Mouse (Mus musculus) right cerebral cortex, postnatal 10 days (tissue): Measurements from ENCODE around the gene Pdap1.
A peak's percentile ranks its signal among the peaks of the same experiment; 100 is the strongest.
"Not testable (repeated sequence)": the region's sequence is repeated elsewhere in the genome, so short reads cannot be mapped to it uniquely, and the experiment has no call there.

Source experiments
- DNase-seq, 2 experiments: peaks; one replicate each; pipeline ENCODE4 v3.0.0; 2021; ENCODE audit warnings: low spot score in 2 of 2

The Pdap1 gene

GRCm38 (mm10) chr5:145119385-145119784 lies 20.7 kb downstream of the Pdap1 start:
- no peak for DNase-seq

GRCm38 (mm10) chr5:145118461-145118860 lies 21.6 kb downstream of the Pdap1 start:
- DNase-seq: no peak

- no peak for DNase-seq
These were observed 22.0 kb downstream of the Pdap1 start for GRCm38 (mm10) chr5:145118005-145118404.

GRCm38 (mm10) chr5:145116916-145117315 lies 23.1 kb downstream of the Pdap1 start:
- DNase-seq: peak in 1 of 2 experiments; percentile 65

GRCm38 (mm10) chr5:145116316-145116715 lies 23.7 kb downstream of the Pdap1 start:
- DNase-seq: no peak

GRCm38 (mm10) chr5:145115736-145116135 lies 24.3 kb downstream of the Pdap1 start:
- DNase-seq: no peak

- DNase-seq: peak in 1 of 2 experiments; percentile 67
These were observed 25.2 kb downstream of the Pdap1 start for GRCm38 (mm10) chr5:145114606-145115473.

- peak in 1 of 2 experiments; percentile 59 for DNase-seq
These were observed 25.9 kb downstream of the Pdap1 start, which contains the start of gene Arpc1b for GRCm38 (mm10) chr5:145114071-145114605. Gene Arpc1b (plus strand): TSS chr5:145114215.

- DNase-seq: no peak
These were observed 26.6 kb downstream of the Pdap1 start for GRCm38 (mm10) chr5:145113416-145113815.

- DNase-seq: no peak
These were observed 27.5 kb downstream of the Pdap1 start for GRCm38 (mm10) chr5:145112566-145112965.

GRCm38 (mm10) chr5:145110401-145110800 lies 29.6 kb downstream of the Pdap1 start:
- DNase-seq: no peak

- no peak for DNase-seq
These were observed 34.3 kb downstream of the Pdap1 start for GRCm38 (mm10) chr5:145105694-145106275.

GRCm38 (mm10) chr5:145104328-145104727 lies 35.7 kb downstream of the Pdap1 start:
- DNase-seq: peak; percentile 52 to 62

- DNase-seq: no peak
These were observed 37.3 kb downstream of the Pdap1 start for GRCm38 (mm10) chr5:145102706-145103105.

- not testable (repeated sequence) for DNase-seq
These were observed 38.6 kb downstream of the Pdap1 start for GRCm38 (mm10) chr5:145101451-145101850.

GRCm38 (mm10) chr5:145100960-145101359 lies 39.1 kb downstream of the Pdap1 start:
- no peak for DNase-seq

GRCm38 (mm10) chr5:145098340-145098821 lies 41.7 kb downstream of the Pdap1 start:
- DNase-seq: no peak

GRCm38 (mm10) chr5:145096195-145096594 lies 43.8 kb downstream of the Pdap1 start:
- no peak for DNase-seq

- no peak for DNase-seq
These were observed 50.2 kb downstream of the Pdap1 start for GRCm38 (mm10) chr5:145089878-145090277.

GRCm38 (mm10) chr5:145088186-145088585 lies 51.9 kb downstream of the Pdap1 start:
- no peak for DNase-seq

GRCm38 (mm10) chr5:145084822-145085221 lies 55.2 kb downstream of the Pdap1 start:
- DNase-seq: no peak

- DNase-seq: peak; percentile 94 to 96
These were observed 56.2 kb downstream of the Pdap1 start, which contains the start of the genes Arpc1a and Kpna7 for GRCm38 (mm10) chr5:145083632-145084451. Gene Arpc1a (plus strand): TSS chr5:145083830. Gene Kpna7 (minus strand): TSS chr5:145084030.
